Mouse (Mus musculus) left cerebral cortex, postnatal 14 days (tissue): ENCODE measurements around the gene Pax6. TPM values are rescaled to one million over a fixed set of nuclear protein-coding genes. Genes with fewer than 3 reads are reported as not detected.

Source experiments
- DNase-seq, 2 experiments: peaks; one replicate each; pipeline ENCODE4 v3.0.0; 2021 to 2022; ENCODE audit warnings: low spot score in 2 of 2, mixed read lengths in 1 of 2
- intact Hi-C: fragments of 180-260 bp; cut with DNase I; formaldehyde crosslinking; loops from one replicate; pipeline ENCODE4 v1.15.1; 2025
- total RNA-seq, 2 experiments: library from RNA; stranded (reverse); gene quantifications; 2 replicates each; pipeline ENCODE4 v1.2.3; 2021

The Pax6 gene
- total RNA-seq, 2 experiments from 2014 or later = 5.2 to 8.1 TPM

GRCm38 (mm10) chr2:105697741-105698140 is 29.0 kb downstream of the Pax6 start:
- DNase-seq = no peak
- intact Hi-C loops = no loop called here

GRCm38 (mm10) chr2:105698631-105699030 is 29.9 kb downstream of the Pax6 start:
- intact Hi-C loops = no loop called here

GRCm38 (mm10) chr2:105701781-105702180 is 33.1 kb downstream of the Pax6 start:
- no peak for DNase-seq
- intact Hi-C loops = no loop called here

More at GRCm38 (mm10) chr2:105698631-105699030, 29.9 kb downstream of the Pax6 start:
- no peak for DNase-seq

GRCm38 (mm10) chr2:105702586-105702985 is 33.9 kb downstream of the Pax6 start:
- DNase-seq = no peak
- intact Hi-C loops = no loop called here

- intact Hi-C loops = no loop called here
- no peak for DNase-seq
These were observed 36.6 kb downstream of the Pax6 start for GRCm38 (mm10) chr2:105705320-105705719.

- no peak for DNase-seq
- intact Hi-C loops = no loop called here
These were observed 40.4 kb downstream of the Pax6 start for GRCm38 (mm10) chr2:105709126-105709525.

- intact Hi-C loops = no loop called here
- DNase-seq = no peak
These were observed 41.8 kb downstream of the Pax6 start for GRCm38 (mm10) chr2:105710511-105710910.

GRCm38 (mm10) chr2:105715409-105716115 is 46.9 kb downstream of the Pax6 start:
- DNase-seq = peak in 1 of 2 experiments; percentile 18
- intact Hi-C loops = no loop called here

- DNase-seq = no peak
- intact Hi-C loops = no loop called here
These were observed 58.0 kb downstream of the Pax6 start for GRCm38 (mm10) chr2:105726657-105727056.

GRCm38 (mm10) chr2:105730704-105731103 is 62.0 kb downstream of the Pax6 start:
- intact Hi-C loops = no loop called here
- DNase-seq = peak in 1 of 2 experiments; percentile 44

- intact Hi-C loops = no loop called here
These were observed 67.5 kb downstream of the Pax6 start for GRCm38 (mm10) chr2:105736166-105736565.

GRCm38 (mm10) chr2:105746896-105747295 is 78.2 kb downstream of the Pax6 start:
- intact Hi-C loops = no loop called here
- no peak for DNase-seq

More at GRCm38 (mm10) chr2:105736166-105736565, 67.5 kb downstream of the Pax6 start:
- no peak for DNase-seq

Other genes with a start within 250 kb of the Pax6 start
- 10 to 100 TPM; 15.3 to 20.9 TPM for gene Elp4, start 235.7 kb downstream of the Pax6 start, total RNA-seq
- gene Immp1l, start 235.7 kb downstream of the Pax6 start, total RNA-seq = 10 to 100 TPM; 24.6 to 30.6 TPM